Mouse (Mus musculus): ENCODE data around the gene Nfs1. TPM values are rescaled to one million over a fixed set of nuclear protein-coding genes. Genes with fewer than 3 reads are reported as not detected.

Nfs1 gene
- polyA plus RNA-seq, 1 experiment from 2014 or later = 38.0 TPM

DNA sequence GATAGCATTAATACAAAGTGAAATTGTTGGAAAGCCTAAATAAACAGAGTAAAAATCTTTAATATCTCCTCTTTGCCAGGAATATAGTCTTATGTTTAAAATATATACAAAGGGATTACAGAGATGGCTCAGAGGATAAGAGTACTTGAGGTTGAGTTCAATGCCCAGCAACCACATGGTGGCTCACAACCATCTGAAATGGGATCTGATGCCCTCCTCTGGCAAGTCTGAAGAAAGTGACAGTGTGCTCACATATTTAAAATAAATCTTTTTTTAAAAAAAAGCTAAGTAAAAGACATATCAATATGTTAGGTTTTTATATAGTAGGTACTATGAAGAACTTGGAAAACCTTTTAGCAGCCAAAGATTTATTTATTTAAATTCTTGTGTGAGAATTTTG is 7.6 kb upstream of the Nfs1 start:
- Histone ChIP-seq H3K27me3 (ENCODE audit: control insufficient read depth, insufficient read depth, low read length) (no peaks in the 10 kb centered on the region), H3K27ac (ENCODE audit: low read depth, low read length) (no peak overlapping the region), H3K4me1 (ENCODE audit: control insufficient read depth, insufficient read depth, low read length) (no peaks in the 10 kb centered on the region), H3K9ac (ENCODE audit: low read length) (no peak overlapping the region), H3K4me3 (ENCODE audit: low read depth, low read length) (no peak overlapping the region), H3K4me2 (ENCODE audit: low read depth) (no peak overlapping the region), H3K36me3 (ENCODE audit: control insufficient read depth, insufficient read depth, low read length) (peaks cover 14% of the 10 kb centered on the region), H3K9me3 (ENCODE audit: control insufficient read depth, low read length) (no peaks in the 10 kb centered on the region)
- DNase-seq (ENCODE audit: low spot score) (no peak), ATAC-seq (ENCODE audit: insufficient read depth, low FRiP score, low TSS enrichment) (no peak)

DNA sequence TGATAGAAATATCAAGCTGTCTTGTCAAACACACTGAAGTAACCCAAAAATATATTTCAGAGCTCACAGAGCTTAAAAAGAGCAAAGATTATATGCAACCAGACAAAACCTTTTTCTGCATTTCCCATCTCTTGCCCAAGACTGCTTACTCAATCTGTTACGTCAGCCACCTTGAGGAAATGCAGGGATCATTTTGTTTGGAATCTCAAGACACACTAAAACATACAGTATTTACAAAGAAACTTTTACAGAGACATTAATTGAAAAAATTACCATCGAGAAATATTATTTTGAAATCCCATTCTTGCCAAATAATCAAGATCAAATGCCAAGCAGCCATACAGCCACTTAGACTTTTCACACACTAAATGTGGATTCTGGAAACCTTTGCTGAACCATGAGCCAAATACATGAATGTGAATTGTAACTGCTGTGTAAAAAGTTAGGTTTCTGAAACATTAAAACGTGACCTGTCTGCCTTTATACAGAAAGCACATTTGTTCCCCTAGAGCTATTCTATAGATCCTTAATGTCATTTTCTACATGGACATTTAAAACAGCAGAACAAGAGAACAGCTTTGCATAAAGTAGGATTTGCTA is 3.4 kb upstream of the Nfs1 start:
- Histone ChIP-seq H3K4me2 (ENCODE audit: low read depth) (no peak overlapping the region), H3K9me3 (ENCODE audit: control insufficient read depth, low read length) (no peaks in the 10 kb centered on the region), H3K4me1 (ENCODE audit: control insufficient read depth, insufficient read depth, low read length) (0 out of 2 replicates have a peak, but pooled peaks cover 4% of the 10 kb centered on the region), H3K36me3 (ENCODE audit: control insufficient read depth, insufficient read depth, low read length) (peaks cover 14% of the 10 kb centered on the region), H3K27ac (ENCODE audit: low read depth, low read length) (no peak overlapping the region), H3K4me3 (ENCODE audit: low read depth, low read length) (no peak overlapping the region), H3K27me3 (ENCODE audit: control insufficient read depth, insufficient read depth, low read length) (no peaks in the 10 kb centered on the region), H3K9ac (ENCODE audit: low read length) (no peak overlapping the region)
- WGBS = 93% methylated on average over 3 of the region's 3 CpGs
- DNase-seq (ENCODE audit: low spot score) (no peak), ATAC-seq (ENCODE audit: insufficient read depth, low FRiP score, low TSS enrichment) (no peak)

DNA sequence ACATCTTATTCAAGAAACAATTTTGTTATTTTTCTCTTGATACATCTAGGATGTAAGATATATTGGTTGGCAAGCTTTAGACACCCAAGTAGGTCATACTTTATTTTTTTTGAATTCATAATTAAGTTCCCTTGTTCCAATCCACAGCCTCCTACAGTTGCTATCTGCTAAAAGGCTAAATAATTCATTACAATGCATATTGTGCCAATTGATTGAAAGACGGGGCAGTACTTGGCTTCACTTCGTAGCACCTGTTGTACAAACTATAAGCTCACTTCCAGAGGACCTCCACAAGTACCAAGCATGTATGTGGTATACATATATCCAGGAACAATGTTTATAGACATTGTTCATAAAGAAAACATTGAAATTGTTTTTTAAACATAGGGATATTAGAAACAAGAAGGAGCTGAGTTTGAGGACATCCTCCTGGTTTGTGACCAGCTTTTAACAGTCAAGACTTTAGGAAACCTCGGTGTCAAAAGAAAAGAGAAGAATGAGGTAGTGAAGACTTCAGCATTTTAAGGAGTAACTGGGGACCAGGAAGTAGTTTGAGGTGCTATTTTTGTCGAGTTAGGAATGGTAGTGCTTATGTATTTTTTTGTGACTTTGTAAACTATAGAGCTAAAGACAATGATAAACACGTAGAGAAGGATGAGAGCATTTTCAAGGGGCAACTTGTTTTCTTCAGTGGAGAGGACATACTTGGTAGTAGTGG is 2.4 kb upstream of the Nfs1 start:
- 75% methylated on average over 5 of the region's 5 CpGs for WGBS
- Histone ChIP-seq H3K9me3 (ENCODE audit: control insufficient read depth, low read length) (no peaks in the 10 kb centered on the region), H3K27me3 (ENCODE audit: control insufficient read depth, insufficient read depth, low read length) (no peaks in the 10 kb centered on the region), H3K4me3 (ENCODE audit: low read depth, low read length) (no peak overlapping the region), H3K4me2 (ENCODE audit: low read depth) (no peak overlapping the region), H3K4me1 (ENCODE audit: control insufficient read depth, insufficient read depth, low read length) (0 out of 2 replicates have a peak, but pooled peaks cover 4% of the 10 kb centered on the region), H3K27ac (ENCODE audit: low read depth, low read length) (no peak overlapping the region), H3K9ac (ENCODE audit: low read length) (no peak overlapping the region), H3K36me3 (ENCODE audit: control insufficient read depth, insufficient read depth, low read length) (peaks cover 14% of the 10 kb centered on the region)
- no peak for ATAC-seq (ENCODE audit: insufficient read depth, low FRiP score, low TSS enrichment)
- DNase-seq (ENCODE audit: low spot score) = no peak

DNA sequence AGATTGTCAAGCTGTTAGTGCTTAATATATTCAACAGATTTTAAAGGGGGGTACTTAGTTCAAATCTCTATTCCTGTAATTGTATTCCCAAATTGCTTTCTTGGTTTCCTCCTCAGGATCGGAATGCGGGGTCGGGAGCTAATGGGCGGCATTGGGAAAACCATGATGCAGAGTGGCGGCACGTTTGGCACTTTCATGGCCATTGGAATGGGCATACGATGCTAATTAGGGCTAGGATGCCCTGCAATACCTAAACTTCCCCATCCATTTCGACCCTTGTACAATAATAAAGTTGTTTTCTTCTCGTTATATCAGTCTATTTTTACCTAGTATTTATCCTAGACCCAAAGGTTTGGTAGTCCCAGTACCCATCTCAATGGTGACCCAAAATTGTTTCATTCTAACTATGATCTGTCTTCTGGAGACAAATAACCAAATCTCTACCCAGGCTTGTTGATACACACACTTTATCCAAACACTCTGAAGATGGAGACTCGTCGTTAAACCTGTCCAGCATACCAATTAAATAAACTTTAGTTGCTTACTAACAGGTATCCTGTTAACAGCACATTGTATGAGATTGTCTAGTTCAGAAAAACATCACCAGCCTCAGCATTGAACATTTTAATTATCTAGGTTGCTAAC is 1.6 kb upstream of the Nfs1 start:
- ATAC-seq (ENCODE audit: insufficient read depth, low FRiP score, low TSS enrichment) = no peak
- no peaks in the 10 kb centered on the region for H3K9me3 ChIP-seq (ENCODE audit: control insufficient read depth, low read length)
- no peak overlapping the region for H3K4me3 ChIP-seq (ENCODE audit: low read depth, low read length)
- H3K27ac ChIP-seq (ENCODE audit: low read depth, low read length) = no peak overlapping the region
- H3K4me2 ChIP-seq (ENCODE audit: low read depth) = no peak overlapping the region
- no peak overlapping the region for H3K9ac ChIP-seq (ENCODE audit: low read length)
- H3K4me1 ChIP-seq (ENCODE audit: control insufficient read depth, insufficient read depth, low read length) = 0 out of 2 replicates have a peak, but pooled peaks cover 4% of the 10 kb centered on the region
- 69% methylated on average over 11 of the region's 11 CpGs for WGBS
- DNase-seq (ENCODE audit: low spot score) = no peak
- H3K27me3 ChIP-seq (ENCODE audit: control insufficient read depth, insufficient read depth, low read length) = no peaks in the 10 kb centered on the region
- peaks cover 14% of the 10 kb centered on the region for H3K36me3 ChIP-seq (ENCODE audit: control insufficient read depth, insufficient read depth, low read length)

DNA sequence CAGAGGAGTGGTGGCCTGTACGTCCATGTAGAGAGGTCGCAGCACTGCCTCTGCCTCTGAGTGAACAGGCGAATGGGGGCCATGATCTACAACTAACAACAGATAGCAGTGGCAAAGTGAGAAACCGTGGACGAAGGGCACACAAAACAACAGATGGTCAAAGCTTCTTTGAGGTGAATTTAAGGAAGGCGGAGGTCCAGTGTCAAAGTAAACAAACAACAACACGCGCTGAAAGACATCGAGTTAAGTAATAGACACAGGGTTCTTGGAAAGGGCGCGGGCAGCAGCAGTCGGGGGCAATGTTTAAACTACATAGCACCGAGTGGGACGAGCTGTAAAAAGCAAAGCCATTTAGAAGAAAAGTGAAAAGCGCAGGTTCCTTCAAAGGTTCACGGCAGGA is 619 bp downstream of the Nfs1 start:
- Histone ChIP-seq H3K9me3 (ENCODE audit: control insufficient read depth, low read length) (no peaks in the 10 kb centered on the region), H3K4me1 (ENCODE audit: control insufficient read depth, insufficient read depth, low read length) (0 out of 2 replicates have a peak, but pooled peaks cover 4% of the 10 kb centered on the region), H3K27me3 (ENCODE audit: control insufficient read depth, insufficient read depth, low read length) (no peaks in the 10 kb centered on the region), H3K36me3 (ENCODE audit: control insufficient read depth, insufficient read depth, low read length) (peaks cover 7% of the 10 kb centered on the region), H3K4me3 (ENCODE audit: low read depth, low read length) (peak overlapping the region; percentile 73), H3K27ac (ENCODE audit: low read depth, low read length) (peak overlapping the region; percentile 92), H3K4me2 (ENCODE audit: low read depth) (peak overlapping the region; percentile 67), H3K9ac (ENCODE audit: low read length) (peak overlapping the region; percentile 89)
- WGBS = 2% methylated on average over 16 of the region's 16 CpGs
- ATAC-seq (ENCODE audit: insufficient read depth, low FRiP score, low TSS enrichment) = no peak
- no peak for DNase-seq (ENCODE audit: low spot score)

GRCm38 (mm10) chr2:156142820-156143219 is 1.2 kb downstream of the Nfs1 start:
- DNase-seq (ENCODE audit: low spot score) = no peak
- WGBS = 87% methylated on average over 2 of the region's 2 CpGs
- Histone ChIP-seq H3K4me1 (ENCODE audit: control insufficient read depth, insufficient read depth, low read length) (0 out of 2 replicates have a peak, but pooled peaks cover 4% of the 10 kb centered on the region), H3K36me3 (ENCODE audit: control insufficient read depth, insufficient read depth, low read length) (peaks cover 4% of the 10 kb centered on the region; the same call in 1 of the 2 replicates), H3K9me3 (ENCODE audit: control insufficient read depth, low read length) (no peaks in the 10 kb centered on the region), H3K4me3 (ENCODE audit: low read depth, low read length) (no peak overlapping the region), H3K27me3 (ENCODE audit: control insufficient read depth, insufficient read depth, low read length) (no peaks in the 10 kb centered on the region), H3K9ac (ENCODE audit: low read length) (no peak overlapping the region), H3K4me2 (ENCODE audit: low read depth) (peak overlapping the region; percentile 67), H3K27ac (ENCODE audit: low read depth, low read length) (no peak overlapping the region)
- ATAC-seq (ENCODE audit: insufficient read depth, low FRiP score, low TSS enrichment) = no peak

- H3K27me3 ChIP-seq (ENCODE audit: control insufficient read depth, insufficient read depth, low read length) = no peaks in the 10 kb centered on the region
- no peaks in the 10 kb centered on the region for H3K36me3 ChIP-seq (ENCODE audit: control insufficient read depth, insufficient read depth, low read length)
- H3K4me3 ChIP-seq (ENCODE audit: low read depth, low read length) = no peak overlapping the region
- 85% methylated on average over 6 of the region's 6 CpGs for WGBS
- DNase-seq (ENCODE audit: low spot score) (no peak), ATAC-seq (ENCODE audit: insufficient read depth, low FRiP score, low TSS enrichment) (no peak)
- no peak overlapping the region for H3K27ac ChIP-seq (ENCODE audit: low read depth, low read length)
- H3K9ac ChIP-seq (ENCODE audit: low read length) = no peak overlapping the region
- no peak overlapping the region for H3K4me2 ChIP-seq (ENCODE audit: low read depth)
- no peaks in the 10 kb centered on the region for H3K9me3 ChIP-seq (ENCODE audit: control insufficient read depth, low read length)
- no peaks in the 10 kb centered on the region for H3K4me1 ChIP-seq (ENCODE audit: control insufficient read depth, insufficient read depth, low read length)
Observed at GRCm38 (mm10) chr2:156135695-156136094, 8.3 kb downstream of the Nfs1 start.

DNA sequence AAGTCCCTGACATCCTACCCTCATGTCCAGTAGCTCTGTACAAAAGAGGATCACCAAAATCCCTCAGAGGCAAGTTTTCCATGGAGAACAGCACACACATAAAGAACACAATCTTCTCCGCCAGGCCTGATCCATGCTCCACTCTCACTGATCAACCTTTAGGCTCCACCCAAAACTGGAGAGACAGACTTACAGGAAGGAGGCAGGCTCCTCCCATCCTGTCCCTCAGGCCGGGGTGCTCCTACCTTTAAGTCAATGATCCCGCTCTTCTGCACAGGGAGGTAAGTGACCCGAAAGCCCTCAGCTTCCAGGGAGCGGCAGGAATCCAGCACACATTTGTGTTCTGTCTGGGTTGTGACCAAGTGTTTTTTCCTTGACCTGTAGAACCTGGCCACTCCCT is 9.8 kb downstream of the Nfs1 start:
- Histone ChIP-seq H3K9me3 (ENCODE audit: control insufficient read depth, low read length) (no peaks in the 10 kb centered on the region), H3K9ac (ENCODE audit: low read length) (no peak overlapping the region), H3K27me3 (ENCODE audit: control insufficient read depth, insufficient read depth, low read length) (no peaks in the 10 kb centered on the region), H3K4me1 (ENCODE audit: control insufficient read depth, insufficient read depth, low read length) (no peaks in the 10 kb centered on the region), H3K4me3 (ENCODE audit: low read depth, low read length) (no peak overlapping the region), H3K27ac (ENCODE audit: low read depth, low read length) (no peak overlapping the region), H3K4me2 (ENCODE audit: low read depth) (no peak overlapping the region), H3K36me3 (ENCODE audit: control insufficient read depth, insufficient read depth, low read length) (no peaks in the 10 kb centered on the region)
- DNase-seq (ENCODE audit: low spot score) (no peak), ATAC-seq (ENCODE audit: insufficient read depth, low FRiP score, low TSS enrichment) (no peak)
- WGBS = 93% methylated on average over 5 of the region's 5 CpGs
